Mouse (Mus musculus) liver, adult 2 months (tissue): Measurements from ENCODE around the gene Golga2.

Source experiments
- CTCF ChIP-seq: fragments of 200-500 bp; IDR thresholded peaks from 2 replicates; pipeline ENCODE4 v1.5.1; 2011; ENCODE audit warnings: low read depth, low read length, control low read depth
- POLR2A ChIP-seq: fragments of 200-500 bp; IDR thresholded peaks from 2 replicates; pipeline ENCODE4 v1.6.1; 2011; ENCODE audit warnings: low read length, control low read depth; ENCODE audit not compliant: insufficient read depth; ENCODE audit errors: extremely low read depth

- TF ChIP-seq CTCF (no peak), POLR2A (no peak)
Measured at GRCm38 (mm10) chr2:32351471-32351961, 64.3 kb downstream of the Golga2 start.
